Mouse (Mus musculus) adrenal gland, postnatal 10 days (tissue): ENCODE results near the gene Bag5. TPM values are rescaled to one million over a fixed set of nuclear protein-coding genes. Genes with fewer than 3 reads are reported as not detected.

Experiments used
- total RNA-seq, 2 experiments: library from RNA; stranded (reverse); gene quantifications; 2 replicates each; pipeline ENCODE4 v1.2.3; 2021

Bag5 gene
- total RNA-seq, 2 experiments from 2014 or later: 32.1 to 35.4 TPM

Other genes with a start within 250 kb of the Bag5 start
- gene Gm266, start 227.4 kb downstream of the Bag5 start, total RNA-seq: 1 to 10 TPM; 1.0 to 1.1 TPM
- gene Eif5, start 175.2 kb downstream of the Bag5 start, total RNA-seq: 100 to 1,000 TPM; 300 to 322 TPM
- 10 to 100 TPM; 84.9 to 94.1 TPM for gene Mark3, start 138.7 kb downstream of the Bag5 start, total RNA-seq
- gene Ckb, start 40.9 kb downstream of the Bag5 start, total RNA-seq: 10 to 100 TPM; 46.2 to 53.1 TPM
- gene Trmt61a, start 35.2 kb downstream of the Bag5 start, total RNA-seq: 10 to 100 TPM in 1 of 2 experiments, 1 to 10 TPM in 1; 9.5 to 11.3 TPM
- 10 to 100 TPM; 69.0 to 72.8 TPM for gene Apopt1, start within 50 bp of the Bag5 start, total RNA-seq
- 100 to 1,000 TPM in 1 of 2 experiments, 10 to 100 TPM in 1; 94.0 to 133 TPM for gene Klc1, start 45.6 kb upstream of the Bag5 start, total RNA-seq
- gene Xrcc3, start 100.6 kb upstream of the Bag5 start, total RNA-seq: 10 to 100 TPM; 21.4 to 25.7 TPM
- gene Zfyve21, start 100.9 kb upstream of the Bag5 start, total RNA-seq: 10 to 100 TPM; 80.6 to 96.3 TPM
- 10 to 100 TPM; 20.4 to 21.8 TPM for gene Ppp1r13b, start 194.9 kb upstream of the Bag5 start, total RNA-seq